Mouse (Mus musculus): ENCODE measurements at regions not wholly inside any gene's neighbourhood (a gene's known extent, or its start where the extent isn't known, plus 50 kb on each side); places are given as distances from the start of the nearest gene placed in this dataset.
A peak's percentile ranks its signal among the peaks of the same experiment; 100 is the strongest.

GRCm38 (mm10) chr8:96244549-96245152 is 356.3 kb upstream of the Got2 start:
- H3K9me3 ChIP-seq (ENCODE audit: control insufficient read depth, low read length): no peaks in the 10 kb centered on the region
- 64% methylated on average over 9 of the region's 9 CpGs for WGBS
- H3K27me3 ChIP-seq (replicated peaks; ENCODE audit: control insufficient read depth, insufficient read depth, low read length): no peaks in the 10 kb centered on the region
- no peaks in the 10 kb centered on the region for H3K36me3 ChIP-seq (ENCODE audit: control insufficient read depth, insufficient read depth, low read length)
- DNase-seq (ENCODE audit: low spot score): no peak
- no peak for ATAC-seq (ENCODE audit: low read depth)
- H3K4me1 ChIP-seq (ENCODE audit: control insufficient read depth, insufficient read depth, low read length): no peaks in the 10 kb centered on the region
- H3K27ac ChIP-seq (replicated peaks; ENCODE audit: low read depth, low read length): no peak overlapping the region
- no peak overlapping the region for H3K9ac ChIP-seq (ENCODE audit: low read depth, low read length)
- H3K4me2 ChIP-seq (ENCODE audit: low read depth, low read length): no peak overlapping the region
- no peak overlapping the region for H3K4me3 ChIP-seq (ENCODE audit: low read depth, low read length)

- no peak overlapping the region for H3K9ac ChIP-seq (ENCODE audit: low read depth, low read length)
- no peak overlapping the region for H3K27ac ChIP-seq (replicated peaks; ENCODE audit: low read depth, low read length)
- DNase-seq (ENCODE audit: low spot score): no peak
- no peaks in the 10 kb centered on the region for H3K9me3 ChIP-seq (ENCODE audit: control insufficient read depth, low read length)
- H3K4me1 ChIP-seq (ENCODE audit: control insufficient read depth, insufficient read depth, low read length): no peaks in the 10 kb centered on the region
- no peak overlapping the region for H3K4me3 ChIP-seq (ENCODE audit: low read depth, low read length)
- ATAC-seq (ENCODE audit: low read depth): no peak
- H3K27me3 ChIP-seq (replicated peaks; ENCODE audit: control insufficient read depth, insufficient read depth, low read length): no peaks in the 10 kb centered on the region
- H3K4me2 ChIP-seq (ENCODE audit: low read depth, low read length): no peak overlapping the region
- H3K36me3 ChIP-seq (ENCODE audit: control insufficient read depth, insufficient read depth, low read length): no peaks in the 10 kb centered on the region
These were observed 350.1 kb upstream of the Got2 start for GRCm38 (mm10) chr8:96238406-96238805.

DNA sequence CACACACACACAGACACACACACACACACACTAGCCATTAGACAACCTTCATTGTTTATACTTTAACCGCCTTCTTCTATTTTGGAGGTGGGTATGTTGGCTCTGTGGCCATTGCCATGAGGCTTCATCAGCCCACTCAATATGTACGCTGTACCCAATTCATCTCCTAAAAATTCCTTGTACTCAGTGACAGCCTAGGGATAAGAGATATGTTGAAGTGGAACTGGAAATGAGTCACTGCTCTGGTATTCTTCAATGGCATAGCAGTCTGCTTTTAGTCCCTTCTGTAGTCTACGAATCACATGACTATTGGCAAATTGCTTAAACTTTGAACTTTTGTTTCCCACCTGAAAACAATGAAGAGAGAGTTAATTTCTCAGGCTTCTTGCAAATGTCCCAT is 349.6 kb upstream of the Got2 start:
- Histone ChIP-seq H3K9ac (ENCODE audit: low read depth, low read length) (no peak overlapping the region), H3K36me3 (ENCODE audit: control insufficient read depth, insufficient read depth, low read length) (no peaks in the 10 kb centered on the region), H3K4me3 (ENCODE audit: low read depth, low read length) (no peak overlapping the region), H3K27me3 (replicated peaks; ENCODE audit: control insufficient read depth, insufficient read depth, low read length) (no peaks in the 10 kb centered on the region), H3K9me3 (ENCODE audit: control insufficient read depth, low read length) (no peaks in the 10 kb centered on the region), H3K4me2 (ENCODE audit: low read depth, low read length) (no peak overlapping the region), H3K27ac (replicated peaks; ENCODE audit: low read depth, low read length) (no peak overlapping the region), H3K4me1 (ENCODE audit: control insufficient read depth, insufficient read depth, low read length) (no peaks in the 10 kb centered on the region)
- WGBS: 74% methylated on average over 3 of the region's 3 CpGs
- DNase-seq (ENCODE audit: low spot score) (no peak), ATAC-seq (ENCODE audit: low read depth) (no peak)

DNA sequence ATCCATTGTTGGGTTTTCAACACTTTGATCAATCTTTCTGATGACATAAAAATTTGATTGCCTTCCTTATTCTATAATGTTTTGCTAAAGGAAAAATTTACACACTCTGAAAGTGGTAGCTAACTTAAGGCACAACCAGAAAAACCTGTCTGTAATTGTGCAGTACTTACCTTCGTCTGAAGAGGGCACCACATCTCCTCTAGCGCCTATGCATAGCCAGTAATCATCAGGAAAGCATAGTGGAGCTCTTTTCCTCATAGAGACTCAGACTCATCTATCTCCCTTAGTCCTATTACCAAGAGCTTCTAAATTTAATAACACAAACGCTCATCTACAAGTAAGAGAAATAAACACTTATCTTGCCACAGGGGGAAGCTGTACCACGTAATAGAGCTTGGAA is 342.1 kb upstream of the Got2 start:
- Histone ChIP-seq H3K4me3 (ENCODE audit: low read depth, low read length) (no peak overlapping the region), H3K4me1 (ENCODE audit: control insufficient read depth, insufficient read depth, low read length) (no peaks in the 10 kb centered on the region), H3K9me3 (ENCODE audit: control insufficient read depth, low read length) (no peaks in the 10 kb centered on the region), H3K36me3 (ENCODE audit: control insufficient read depth, insufficient read depth, low read length) (no peaks in the 10 kb centered on the region), H3K9ac (ENCODE audit: low read depth, low read length) (no peak overlapping the region), H3K27ac (replicated peaks; ENCODE audit: low read depth, low read length) (no peak overlapping the region), H3K4me2 (ENCODE audit: low read depth, low read length) (no peak overlapping the region), H3K27me3 (replicated peaks; ENCODE audit: control insufficient read depth, insufficient read depth, low read length) (no peaks in the 10 kb centered on the region)
- WGBS: 33% methylated on average over 4 of the region's 4 CpGs
- ATAC-seq (ENCODE audit: low read depth) (no peak), DNase-seq (ENCODE audit: low spot score) (peak; percentile 18)
